Mouse (Mus musculus) layer of hippocampus, adult 18-20 months (tissue): ENCODE results near the gene Gm10184. TPM values are rescaled to one million over a fixed set of nuclear protein-coding genes. Genes with fewer than 3 reads are reported as not detected.
"Not testable (repeated sequence)": the region's sequence is repeated elsewhere in the genome, so short reads cannot be mapped to it uniquely, and the experiment has no call there.

ENCODE experiments used
- DNase-seq, 2 experiments: peaks; one replicate each; pipeline ENCODE4 v3.0.0; 2022; ENCODE audit warnings: low spot score in 2 of 2
- long read RNA-seq: library from polyadenylated mRNA; stranded (forward); transcript quantifications from one replicate; pipeline ENCODE4 v2.0.0, GENCODE M21; 2021
- total RNA-seq, 2 experiments: library from RNA; stranded (reverse); gene quantifications; 2 replicates each; pipeline ENCODE4 v1.2.3; 2021

Gene Gm10184
- total RNA-seq = 1 to 10 TPM; 1.7 to 4.2 TPM
- long read RNA-seq = 0 reads

- DNase-seq = no peak
Observed at GRCm38 (mm10) chr17:89910349-89910748, at the start of gene Gm10184. Gm10184 (minus strand) TSS chr17:89910449.

- DNase-seq = no peak
Observed at GRCm38 (mm10) chr17:89933950-89934349, 23.7 kb upstream of the Gm10184 start.

DNA sequence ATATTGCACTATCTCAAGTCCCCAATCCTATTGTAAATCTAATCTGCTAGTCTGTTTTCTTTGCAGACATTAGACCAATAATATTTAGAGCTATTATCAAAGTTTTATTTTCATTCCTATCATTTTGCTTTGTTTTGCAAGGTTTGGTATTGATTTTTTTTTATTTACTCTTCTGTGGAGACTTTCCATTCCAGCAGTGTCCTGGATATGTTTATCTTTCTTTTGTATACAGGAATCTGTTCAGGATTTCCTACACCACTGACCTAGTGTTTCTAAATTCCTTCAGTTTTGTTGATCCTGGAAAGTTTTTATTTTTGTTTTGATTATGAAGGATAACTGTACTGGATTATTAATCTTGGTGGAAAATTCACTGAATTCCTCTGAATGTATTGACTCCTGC lies 2.6 kb downstream of the Gm10184 start:
- DNase-seq = no peak

GRCm38 (mm10) chr17:89904701-89905100 lies 5.5 kb downstream of the Gm10184 start:
- DNase-seq = not testable (repeated sequence)

DNA sequence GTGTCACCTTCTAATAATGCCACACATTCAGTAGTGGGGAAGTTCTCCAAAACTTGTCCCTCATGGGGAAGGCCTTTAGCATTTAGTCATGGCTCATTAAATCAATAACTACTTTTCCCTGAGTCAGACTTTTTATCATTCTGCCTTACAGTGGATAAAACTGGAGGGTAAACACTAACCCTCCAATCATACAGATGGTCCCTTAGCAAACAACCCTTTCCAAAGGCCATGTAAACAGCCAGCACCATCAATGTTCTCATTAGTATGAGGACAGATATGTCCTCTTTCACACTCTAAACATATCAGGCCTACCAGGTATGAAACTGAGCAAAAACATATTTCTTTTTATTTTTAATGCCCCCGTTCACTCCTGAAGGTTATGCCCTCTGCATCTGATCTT lies 7.5 kb downstream of the Gm10184 start:
- no peak for DNase-seq

- no peak for DNase-seq
Observed at GRCm38 (mm10) chr17:89900610-89901009, 9.6 kb downstream of the Gm10184 start.

- no peak for DNase-seq
Observed at GRCm38 (mm10) chr17:89899813-89900212, 10.4 kb downstream of the Gm10184 start.

GRCm38 (mm10) chr17:89864996-89865395 lies 45.3 kb downstream of the Gm10184 start:
- peak in 1 of 2 experiments; percentile 3 for DNase-seq
